Mouse (Mus musculus) brain, embryonic 14.5 days (tissue): ENCODE data around the gene Scin. TPM values are rescaled to one million over a fixed set of nuclear protein-coding genes. Genes with fewer than 3 reads are reported as not detected.
A peak's percentile ranks its signal among the peaks of the same experiment; 100 is the strongest.

Experiments used
- DNase-seq: peaks from one replicate; pipeline ENCODE4 v3.0.0-alpha.2; 2011; ENCODE audit warnings: low read depth
- CTCF ChIP-seq: fragments of 200-500 bp; IDR thresholded peaks from 2 replicates; pipeline ENCODE4 v1.5.1; 2012; ENCODE audit warnings: inconsistent platforms, mild to moderate bottlenecking, moderate library complexity, borderline replicate concordance; ENCODE audit not compliant: insufficient read depth, insufficient read length; ENCODE audit errors: extremely low read depth
- POLR2A ChIP-seq: fragments of 200-500 bp; IDR thresholded peaks from 2 replicates; pipeline ENCODE4 v1.6.1; 2012; ENCODE audit warnings: mild to moderate bottlenecking, inconsistent platforms, borderline replicate concordance; ENCODE audit not compliant: poor library complexity, insufficient read depth, insufficient read length, severe bottlenecking; ENCODE audit errors: extremely low read depth
- polyA plus RNA-seq: library from polyadenylated mRNA; depleted of rRNA; stranded (reverse); fragments of >200 nt; gene quantifications from 2 replicates; pipeline ENCODE4 v1.2.3, GENCODE M21; 2012

Scin gene
- polyA plus RNA-seq, 1 experiment, result 0.03 TPM

- no peak for DNase-seq
- TF ChIP-seq CTCF (no peak), POLR2A (no peak)
These were observed 87.0 kb downstream of the Scin start for GRCm38 (mm10) chr12:40047024-40047423.

- peak; percentile 76 for DNase-seq
These were observed 90.0 kb downstream of the Scin start for GRCm38 (mm10) chr12:40043816-40044585.

GRCm38 (mm10) chr12:40040067-40040466 is 94.0 kb downstream of the Scin start:
- peak; percentile 80 for DNase-seq
- TF ChIP-seq CTCF, result peak; percentile 50; the same call in 1 of the 2 replicates
- TF ChIP-seq POLR2A, result no peak

More at GRCm38 (mm10) chr12:40043816-40044585, 90.0 kb downstream of the Scin start:
- TF ChIP-seq POLR2A (no peak), CTCF (no peak)

GRCm38 (mm10) chr12:40037876-40038463 is 96.1 kb downstream of the Scin start, which contains the start of gene Arl4a:
Arl4a (minus strand) TSS chr12:40038025.
- DNase-seq, result peak; percentile 92
- TF ChIP-seq POLR2A, result peak; percentile 72
- no peak for TF ChIP-seq CTCF

- peak; percentile 98 for DNase-seq
- TF ChIP-seq POLR2A (peak; percentile 84; the same call in 1 of the 2 replicates), CTCF (peak; percentile 40; the same call in 1 of the 2 replicates)
These were observed 96.7 kb downstream of the Scin start for GRCm38 (mm10) chr12:40037226-40037813.

- TF ChIP-seq CTCF (no peak), POLR2A (no peak)
- DNase-seq, result peak; percentile 48
These were observed 97.4 kb downstream of the Scin start for GRCm38 (mm10) chr12:40036666-40037065.

- DNase-seq, result no peak
- TF ChIP-seq CTCF, result no peak
- no peak for TF ChIP-seq POLR2A
These were observed 98.5 kb downstream of the Scin start for GRCm38 (mm10) chr12:40035506-40035905.

- TF ChIP-seq POLR2A, result no peak
- no peak for TF ChIP-seq CTCF
- no peak for DNase-seq
These were observed 104.8 kb downstream of the Scin start for GRCm38 (mm10) chr12:40029201-40029600.

GRCm38 (mm10) chr12:40027846-40028245 is 106.2 kb downstream of the Scin start:
- DNase-seq, result no peak
- TF ChIP-seq POLR2A (no peak), CTCF (no peak)

- DNase-seq, result no peak
- no peak for TF ChIP-seq POLR2A
- no peak for TF ChIP-seq CTCF
These were observed 106.6 kb downstream of the Scin start for GRCm38 (mm10) chr12:40027444-40027843.

GRCm38 (mm10) chr12:40023918-40024317 is 110.1 kb downstream of the Scin start:
- DNase-seq, result no peak
- no peak for TF ChIP-seq CTCF
- no peak for TF ChIP-seq POLR2A
